Mouse (Mus musculus) kidney, postnatal 0 days (tissue): Measurements from ENCODE around the gene Lrmp. TPM values are rescaled to one million over a fixed set of nuclear protein-coding genes. Genes with fewer than 3 reads are reported as not detected.

Source experiments
- ATAC-seq: fragments of 200-750 bp; cut with Nextera tagmentation; replicated peaks from 2 replicates; pipeline ENCODE4 v1.8.0; 2017; ENCODE audit warnings: low read depth, moderate number of reproducible peaks, moderate TSS enrichment, moderate library complexity; ENCODE audit not compliant: low FRiP score
- DNase-seq: peaks from one replicate; pipeline ENCODE4 v3.0.0-alpha.2; 2016; ENCODE audit warnings: low spot score
- H3K27ac ChIP-seq: fragments of 300-500 bp; sonication (generic); 2 replicates; pipeline ENCODE4 v1.5.1; 2014; ENCODE audit warnings: mild to moderate bottlenecking
- H3K27me3 ChIP-seq: fragments of 300-500 bp; sonication (generic); 2 replicates; pipeline ENCODE4 v1.6.1; 2014; ENCODE audit warnings: low read length, mixed read lengths; ENCODE audit not compliant: insufficient read depth
- H3K36me3 ChIP-seq: fragments of 300-500 bp; sonication (generic); 2 replicates; pipeline ENCODE4 v1.6.1; 2014; ENCODE audit warnings: low read length, mixed read lengths; ENCODE audit not compliant: insufficient read depth
- H3K4me1 ChIP-seq: fragments of 300-500 bp; sonication (generic); replicated peaks from 2 replicates; pipeline ENCODE4 v1.6.1; 2014; ENCODE audit warnings: antibody characterized with exemption, low read length, mixed read lengths; ENCODE audit not compliant: insufficient read depth
- H3K4me2 ChIP-seq: fragments of 300-500 bp; sonication (generic); 2 replicates; pipeline ENCODE4 v1.6.1; 2014; ENCODE audit warnings: mild to moderate bottlenecking, low read length, moderate library complexity, mixed read lengths
- H3K4me3 ChIP-seq: fragments of 300-500 bp; sonication (generic); replicated peaks from 2 replicates; pipeline ENCODE4 v1.5.1; 2014; ENCODE audit warnings: low read depth, low read length
- H3K9ac ChIP-seq: fragments of 300-500 bp; sonication (generic); 2 replicates; pipeline ENCODE4 v1.6.1; 2014; ENCODE audit warnings: low read depth, low read length
- H3K9me3 ChIP-seq: fragments of 300-500 bp; sonication (generic); replicated peaks from 2 replicates; pipeline ENCODE4 v1.6.1; 2016; ENCODE audit warnings: low read length, inconsistent platforms, mixed read lengths
- CTCF ChIP-seq: IDR thresholded peaks from 2 replicates; pipeline ENCODE4 v1.5.1; 2016; ENCODE audit warnings: antibody characterized with exemption, low read depth, mild to moderate bottlenecking, moderate library complexity
- WGBS: fragments of 180-500 bp; shearing (Covaris S2); extraction: QIAGEN DNeasy Blood & Tissue Kit; methylation state at CpG from one replicate; pipeline ENCODE4 v1.1.7; 2014; 5-methylcytosine and 5-hydroxymethylcytosine counted together
- polyA plus RNA-seq: library from polyadenylated mRNA; unstranded; fragments of >200 nt; fragmentation: Nextera tagmentation; extraction: Ambion mirVana; gene quantifications from 2 replicates; pipeline ENCODE4 v1.2.1, GENCODE M21; 2015

Lrmp gene
- polyA plus RNA-seq, 1 experiment from 2014 or later = 1.0 TPM

DNA sequence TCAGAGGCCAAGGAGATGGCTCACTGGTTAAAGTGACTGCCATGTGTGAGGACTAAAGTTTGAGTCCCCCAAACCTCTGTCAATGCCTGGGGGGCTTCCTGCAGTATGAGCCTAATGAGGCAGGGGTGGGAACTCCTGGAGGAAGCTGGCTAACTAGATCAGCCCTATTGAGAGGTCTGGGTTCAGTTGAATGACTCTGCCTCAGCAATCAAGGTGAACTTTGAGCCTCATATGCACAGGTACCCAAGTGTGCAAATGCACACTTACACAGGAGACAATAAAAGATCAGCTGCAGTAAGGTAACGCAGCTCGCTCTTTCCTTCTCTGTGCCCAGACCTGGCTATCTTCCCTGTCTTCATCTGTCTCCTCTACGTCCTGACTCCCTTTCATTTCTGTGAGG lies 77.6 kb downstream of the Lrmp start:
- Histone ChIP-seq H3K27me3 (no peaks in the 10 kb centered on the region), H3K27ac (no peak overlapping the region), H3K4me3 (no peak overlapping the region), H3K9me3 (no peaks in the 10 kb centered on the region), H3K36me3 (no peaks in the 10 kb centered on the region), H3K4me2 (no peak overlapping the region), H3K4me1 (no peaks in the 10 kb centered on the region), H3K9ac (no peak overlapping the region)
- ATAC-seq (no peak), DNase-seq (no peak)
- WGBS = 87% methylated on average over 3 of the region's 3 CpGs
- no peak for TF ChIP-seq CTCF

DNA sequence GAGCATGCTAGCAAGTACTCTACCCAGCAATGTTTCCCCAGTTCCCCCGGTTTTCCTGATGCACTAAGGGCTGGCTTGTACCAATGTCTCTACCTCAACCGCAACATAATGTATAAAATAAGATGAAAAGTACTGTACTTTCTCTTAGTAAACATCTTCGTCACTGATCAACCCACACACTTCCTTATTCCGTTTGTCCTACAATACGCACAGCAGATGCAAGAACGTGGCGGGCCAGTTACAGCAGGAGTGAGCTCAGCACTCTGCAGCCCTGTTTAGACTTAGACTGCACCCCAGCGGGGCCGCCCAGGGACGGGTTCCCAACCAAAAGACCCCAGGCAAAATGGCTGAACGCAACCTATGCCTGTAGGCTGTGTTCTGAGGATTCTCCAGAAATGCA lies 78.0 kb downstream of the Lrmp start:
- Histone ChIP-seq H3K36me3 (no peaks in the 10 kb centered on the region), H3K9me3 (no peaks in the 10 kb centered on the region), H3K9ac (no peak overlapping the region), H3K4me2 (no peak overlapping the region), H3K27me3 (no peaks in the 10 kb centered on the region), H3K27ac (no peak overlapping the region), H3K4me3 (no peak overlapping the region), H3K4me1 (no peaks in the 10 kb centered on the region)
- TF ChIP-seq CTCF = no peak
- WGBS = 78% methylated on average over 11 of the region's 11 CpGs
- DNase-seq (no peak), ATAC-seq (no peak)

DNA sequence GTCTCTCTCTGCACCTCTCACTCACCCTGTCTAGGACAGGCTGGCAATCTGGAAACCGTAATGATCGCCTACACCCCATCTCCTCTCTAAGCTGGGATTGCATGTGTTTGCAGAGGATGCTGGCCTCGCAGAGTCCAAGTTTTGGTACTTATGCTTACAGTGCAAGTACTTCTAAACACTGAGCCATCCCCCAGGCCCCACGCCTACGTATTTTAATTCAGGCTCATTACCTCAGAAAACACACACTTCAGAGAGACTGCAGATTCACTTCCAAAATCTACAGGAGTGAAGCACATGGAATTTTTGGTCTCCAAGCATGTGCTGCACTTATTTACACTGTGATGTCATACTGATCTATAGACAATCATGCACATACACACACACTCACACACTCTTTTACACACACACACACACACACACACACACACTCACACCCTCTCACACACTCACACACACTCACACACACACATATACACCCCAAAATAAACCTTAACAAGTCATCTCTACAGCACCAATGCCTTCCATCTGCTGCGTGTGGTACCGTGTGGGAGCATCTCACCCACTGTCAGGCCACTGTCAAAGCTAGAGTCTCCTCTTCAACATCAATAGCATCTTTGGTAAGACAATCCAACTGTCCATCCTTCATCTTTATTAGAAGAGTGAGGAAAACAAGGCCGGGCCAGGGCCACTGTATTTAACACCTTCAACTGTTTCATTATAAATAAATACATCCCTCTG lies 82.7 kb downstream of the Lrmp start:
- Histone ChIP-seq H3K27me3 (no peaks in the 10 kb centered on the region), H3K9ac (no peak overlapping the region), H3K4me3 (no peak overlapping the region), H3K4me2 (no peak overlapping the region), H3K27ac (no peak overlapping the region), H3K9me3 (no peaks in the 10 kb centered on the region), H3K36me3 (no peaks in the 10 kb centered on the region), H3K4me1 (no peaks in the 10 kb centered on the region)
- ATAC-seq (no peak), DNase-seq (no peak)
- WGBS = 92% methylated on average over 8 of the region's 8 CpGs
- no peak for TF ChIP-seq CTCF

DNA sequence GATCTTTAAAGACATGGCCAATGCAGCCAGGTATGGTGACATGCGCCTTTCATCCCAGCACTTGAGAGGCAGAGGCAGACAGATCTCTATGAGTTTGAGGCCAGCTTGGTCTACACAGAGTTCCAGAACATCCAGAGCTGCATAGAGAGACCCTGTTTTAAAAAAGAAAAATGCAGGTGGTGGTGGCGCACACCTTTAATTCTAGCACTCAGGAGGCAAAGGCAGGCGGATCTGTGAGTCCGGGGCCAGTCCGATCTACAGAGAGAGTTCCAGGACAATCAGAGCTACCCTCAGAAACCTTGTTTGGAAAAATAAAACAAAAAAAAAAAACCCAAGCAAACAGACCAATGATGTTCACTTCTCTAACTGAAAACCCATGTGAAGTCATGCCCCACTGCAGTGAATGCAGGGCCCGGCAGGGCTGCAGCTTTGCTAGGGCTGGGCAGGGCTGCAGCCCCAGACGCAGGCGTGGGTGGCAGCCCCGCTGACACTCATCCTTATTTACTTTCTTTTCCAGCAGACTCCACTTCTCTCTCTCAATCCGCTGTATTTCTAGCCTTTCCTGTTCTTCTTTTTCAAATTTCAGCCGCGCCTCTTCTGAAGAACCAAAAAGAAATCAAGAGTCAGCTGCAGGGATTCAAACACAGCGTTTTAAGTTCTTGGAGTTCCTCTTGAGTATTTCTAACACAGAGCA lies 87.1 kb downstream of the Lrmp start:
- peak overlapping the region; percentile 6; the same call in 1 of the 2 replicates for H3K4me2 ChIP-seq
- H3K4me3 ChIP-seq = no peak overlapping the region
- DNase-seq (no peak), ATAC-seq (no peak)
- WGBS = 71% methylated on average over 13 of the region's 13 CpGs
- no peaks in the 10 kb centered on the region for H3K36me3 ChIP-seq
- no peak for TF ChIP-seq CTCF
- no peak overlapping the region for H3K27ac ChIP-seq
- H3K4me1 ChIP-seq = no peaks in the 10 kb centered on the region
- H3K9ac ChIP-seq = no peak overlapping the region
- H3K9me3 ChIP-seq = no peaks in the 10 kb centered on the region
- no peaks in the 10 kb centered on the region for H3K27me3 ChIP-seq

DNA sequence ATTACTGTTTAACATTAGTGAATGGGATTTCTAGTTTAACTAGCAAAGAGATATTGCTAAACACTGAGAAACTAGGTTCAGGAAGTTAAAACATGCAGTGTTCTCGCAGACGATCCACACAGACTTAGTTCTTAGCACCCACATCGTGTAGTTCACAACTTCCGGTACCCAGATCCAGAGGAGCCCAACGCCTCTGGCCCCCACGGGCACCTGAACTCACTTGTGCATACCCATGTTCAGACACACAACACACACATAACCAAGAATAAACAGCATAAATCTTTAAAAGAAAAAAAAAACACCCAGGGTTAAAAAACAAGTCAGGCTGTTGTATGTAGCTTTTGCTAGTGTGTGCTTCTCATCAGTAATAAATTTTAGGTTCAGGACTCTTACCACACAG lies 89.0 kb downstream of the Lrmp start:
- TF ChIP-seq CTCF = no peak
- no peak for ATAC-seq
- Histone ChIP-seq H3K9ac (no peak overlapping the region), H3K27me3 (no peaks in the 10 kb centered on the region), H3K4me1 (no peaks in the 10 kb centered on the region), H3K4me2 (no peak overlapping the region), H3K27ac (no peak overlapping the region), H3K36me3 (no peaks in the 10 kb centered on the region), H3K9me3 (no peaks in the 10 kb centered on the region), H3K4me3 (no peak overlapping the region)
- no peak for DNase-seq
- WGBS = 85% methylated on average over 6 of the region's 6 CpGs

DNA sequence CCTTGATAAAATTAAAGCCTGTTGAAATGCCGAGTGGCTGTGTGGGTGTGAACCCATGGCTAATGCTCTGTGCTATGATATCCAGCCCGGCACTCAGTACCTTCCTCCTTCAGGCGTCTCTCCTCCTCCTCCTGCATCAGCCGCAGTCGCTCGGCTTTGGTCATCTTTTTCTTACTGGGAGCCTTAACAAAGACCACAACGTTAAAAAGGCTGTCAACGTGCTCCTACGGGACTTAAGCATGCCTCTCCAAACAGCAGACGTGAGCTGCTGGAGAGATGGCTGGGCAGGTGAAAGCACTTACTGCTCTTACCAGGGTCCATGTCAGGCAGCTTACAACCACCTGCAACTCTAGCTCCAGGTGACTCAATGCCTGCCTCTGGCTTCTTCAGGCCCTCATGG lies 89.7 kb downstream of the Lrmp start:
- H3K27ac ChIP-seq = no peak overlapping the region
- H3K9me3 ChIP-seq = no peaks in the 10 kb centered on the region
- H3K9ac ChIP-seq = no peak overlapping the region
- DNase-seq (no peak), ATAC-seq (no peak)
- WGBS = 74% methylated on average over 10 of the region's 10 CpGs
- no peaks in the 10 kb centered on the region for H3K36me3 ChIP-seq
- no peaks in the 10 kb centered on the region for H3K4me1 ChIP-seq
- TF ChIP-seq CTCF = no peak
- H3K4me3 ChIP-seq = no peak overlapping the region
- no peaks in the 10 kb centered on the region for H3K27me3 ChIP-seq
- no peak overlapping the region for H3K4me2 ChIP-seq
